Mouse (Mus musculus) frontal cortex, postnatal 10 days (tissue): Measurements from ENCODE around the gene Gm49337.
"Not testable (repeated sequence)": the region's sequence is repeated elsewhere in the genome, so short reads cannot be mapped to it uniquely, and the experiment has no call there.

Experiments
- DNase-seq, 2 experiments: peaks; one replicate each; pipeline ENCODE4 v3.0.0; 2022; ENCODE audit warnings: low spot score in 2 of 2, mixed read lengths in 1 of 2

Gene Gm49337

GRCm38 (mm10) chr4:116208891-116209290, 35.7 kb downstream of the Gm49337 start:
- no peak for DNase-seq

- no peak for DNase-seq
These were observed 42.9 kb downstream of the Gm49337 start for GRCm38 (mm10) chr4:116215895-116216605.

- no peak for DNase-seq
These were observed 43.9 kb downstream of the Gm49337 start for GRCm38 (mm10) chr4:116217046-116217445.

GRCm38 (mm10) chr4:116217661-116218060, 44.5 kb downstream of the Gm49337 start:
- DNase-seq: not testable (repeated sequence)

- no peak for DNase-seq
These were observed 45.9 kb downstream of the Gm49337 start for GRCm38 (mm10) chr4:116219056-116219455.

- no peak for DNase-seq
These were observed 47.0 kb downstream of the Gm49337 start for GRCm38 (mm10) chr4:116220071-116220650.

GRCm38 (mm10) chr4:116220780-116221139, 47.6 kb downstream of the Gm49337 start:
- no peak for DNase-seq

- DNase-seq: peak; percentile 98 to 99
These were observed 48.1 kb downstream of the Gm49337 start, which contains the start of gene Pik3r3 for GRCm38 (mm10) chr4:116221140-116221851. Gene Pik3r3 (plus strand): TSS chr4:116221618.

- no peak for DNase-seq
These were observed 49.0 kb downstream of the Gm49337 start for GRCm38 (mm10) chr4:116221996-116222842.

GRCm38 (mm10) chr4:116222843-116223119, 49.6 kb downstream of the Gm49337 start:
- DNase-seq: no peak

- DNase-seq: no peak
These were observed 70.2 kb downstream of the Gm49337 start for GRCm38 (mm10) chr4:116243377-116243776.

- DNase-seq: no peak
These were observed 71.1 kb downstream of the Gm49337 start for GRCm38 (mm10) chr4:116244240-116244639.

GRCm38 (mm10) chr4:116245926-116246325, 72.7 kb downstream of the Gm49337 start:
- DNase-seq: peak in 1 of 2 experiments; percentile 13

- no peak for DNase-seq
These were observed 76.8 kb downstream of the Gm49337 start for GRCm38 (mm10) chr4:116249986-116250385.

- DNase-seq: no peak
These were observed 95.0 kb downstream of the Gm49337 start for GRCm38 (mm10) chr4:116268220-116268619.

- DNase-seq: no peak
These were observed 109.0 kb downstream of the Gm49337 start for GRCm38 (mm10) chr4:116282211-116282610.

GRCm38 (mm10) chr4:116291561-116291960, 118.4 kb downstream of the Gm49337 start:
- no peak for DNase-seq

- DNase-seq: no peak
These were observed 120.1 kb downstream of the Gm49337 start for GRCm38 (mm10) chr4:116293296-116293695.

GRCm38 (mm10) chr4:116300878-116301355, 127.7 kb downstream of the Gm49337 start:
- DNase-seq: no peak

- DNase-seq: no peak
These were observed 131.4 kb downstream of the Gm49337 start for GRCm38 (mm10) chr4:116304551-116304950.

- DNase-seq: no peak
These were observed 144.4 kb downstream of the Gm49337 start for GRCm38 (mm10) chr4:116317575-116317974.

GRCm38 (mm10) chr4:116322127-116322526, 148.9 kb downstream of the Gm49337 start:
- DNase-seq: no peak
